Mouse (Mus musculus): ENCODE data around the gene Ptcd3. TPM values are rescaled to one million over a fixed set of nuclear protein-coding genes. Genes with fewer than 3 reads are reported as not detected.
A peak's percentile ranks its signal among the peaks of the same experiment; 100 is the strongest.

The Ptcd3 gene
- polyA plus RNA-seq (2012; rRNA removed) (49.9 and 62.4 TPM in 2 replicates), polyA plus RNA-seq (2014; fragmentation: Nextera tagmentation; extraction: Ambion mirVana) (91.0 and 97.6 TPM in 2 replicates)

GRCm38 (mm10) chr6:71908481-71909381 lies at the start of gene Ptcd3, which contains the start of gene Polr1a:
Gene Ptcd3 (minus strand): TSS chr6:71908750.
Gene Polr1a (plus strand): TSS chr6:71909053.
- Histone ChIP-seq H3K27me3 (ENCODE audit: control insufficient read depth, insufficient read depth, low read length) (no peaks in the 10 kb centered on the region), H3K4me3 (replicated peaks; ENCODE audit: low read length) (peak within 1 kb of the TSS; percentile 67), H3K9ac (ENCODE audit: low read depth, low read length, severe bottlenecking) (peak within 1 kb of the TSS; percentile 69), H3K27ac (replicated peaks; ENCODE audit: low read depth, low read length) (peak within 1 kb of the TSS; percentile 79), H3K9me3 (ENCODE audit: control insufficient read depth, low read length) (no peaks in the 10 kb centered on the region), H3K4me1 (ENCODE audit: control insufficient read depth, insufficient read depth, low read length) (peaks cover 4% of the 10 kb centered on the region; the same call in 1 of the 2 replicates), H3K4me2 (replicated peaks; ENCODE audit: low read depth, low read length, severe bottlenecking) (peak within 1 kb of the TSS; percentile 51), H3K36me3 (ENCODE audit: control insufficient read depth, insufficient read depth, low read length) (peaks cover 42% of the 10 kb centered on the region)
- ATAC-seq (ENCODE audit: low FRiP score, low read depth) (peak; percentile 94), DNase-seq (ENCODE audit: low spot score) (peak; percentile 91)
- under 1% methylated on average over 58 of the region's 58 CpGs for WGBS
- TF ChIP-seq POLR2A (IDR thresholded peaks at IDR 0.05; ENCODE audit: borderline replicate concordance, extremely low read depth, insufficient read depth, insufficient read length): peak; percentile 94; the same call in 1 of the 2 replicates

DNA sequence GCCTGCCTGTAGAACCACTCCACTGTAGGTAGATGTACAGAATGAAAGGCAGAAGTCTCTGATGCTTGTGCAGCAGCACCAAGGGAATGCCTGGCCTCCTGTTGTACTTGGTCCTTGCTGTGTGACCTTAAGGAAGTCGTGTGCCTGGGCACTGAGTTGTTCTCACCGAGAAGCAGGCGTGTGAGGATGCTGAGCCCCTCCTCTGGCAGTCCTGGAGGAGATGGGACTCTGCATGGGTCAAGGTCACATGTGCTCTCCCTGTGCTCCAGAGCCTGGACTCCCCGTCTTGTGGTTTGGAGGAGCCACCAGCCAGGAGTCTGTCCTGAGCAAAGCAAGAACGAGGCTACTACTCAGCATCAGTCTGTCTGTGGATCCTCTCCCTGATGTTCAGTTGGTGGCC lies 42.6 kb upstream of the Ptcd3 start:
- Histone ChIP-seq H3K9me3 (ENCODE audit: control insufficient read depth, low read length) (no peaks in the 10 kb centered on the region), H3K27ac (replicated peaks; ENCODE audit: low read depth, low read length) (no peak overlapping the region), H3K4me2 (replicated peaks; ENCODE audit: low read depth, low read length, severe bottlenecking) (no peak overlapping the region), H3K27me3 (ENCODE audit: control insufficient read depth, insufficient read depth, low read length) (no peaks in the 10 kb centered on the region), H3K4me3 (replicated peaks; ENCODE audit: low read length) (no peak overlapping the region), H3K4me1 (ENCODE audit: control insufficient read depth, insufficient read depth, low read length) (no peaks in the 10 kb centered on the region), H3K9ac (ENCODE audit: low read depth, low read length, severe bottlenecking) (no peak overlapping the region), H3K36me3 (ENCODE audit: control insufficient read depth, insufficient read depth, low read length) (peaks cover 77% of the 10 kb centered on the region)
- DNase-seq (ENCODE audit: low spot score): no peak
- ATAC-seq (ENCODE audit: low FRiP score, low read depth): no peak
- WGBS: 85% methylated on average over 5 of the region's 5 CpGs
- no peak for TF ChIP-seq POLR2A (IDR thresholded peaks at IDR 0.05; ENCODE audit: borderline replicate concordance, extremely low read depth, insufficient read depth, insufficient read length)

DNA sequence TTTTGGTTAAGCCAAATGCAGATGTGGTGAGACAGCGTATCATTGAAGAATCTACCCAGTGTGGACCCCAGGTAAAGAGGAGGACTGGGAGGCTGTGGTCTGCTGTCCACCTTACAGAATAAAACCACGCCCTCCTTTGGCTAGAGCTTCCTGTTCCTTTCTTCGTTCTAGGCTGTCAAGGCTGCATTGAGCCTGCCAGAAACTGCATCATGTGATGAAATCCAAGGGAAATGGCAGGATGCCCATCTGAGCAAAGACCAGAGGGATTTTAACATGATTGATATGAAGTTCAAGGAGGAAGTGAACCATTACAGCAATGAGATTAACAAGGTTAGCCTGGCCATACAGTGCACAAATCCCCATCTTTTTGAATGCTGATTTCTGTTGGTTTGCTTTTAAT lies 42.0 kb upstream of the Ptcd3 start:
- ATAC-seq (ENCODE audit: low FRiP score, low read depth) (no peak), DNase-seq (ENCODE audit: low spot score) (no peak)
- Histone ChIP-seq H3K36me3 (ENCODE audit: control insufficient read depth, insufficient read depth, low read length) (peaks cover 81% of the 10 kb centered on the region), H3K27ac (replicated peaks; ENCODE audit: low read depth, low read length) (no peak overlapping the region), H3K9ac (ENCODE audit: low read depth, low read length, severe bottlenecking) (no peak overlapping the region), H3K27me3 (ENCODE audit: control insufficient read depth, insufficient read depth, low read length) (no peaks in the 10 kb centered on the region), H3K4me1 (ENCODE audit: control insufficient read depth, insufficient read depth, low read length) (no peaks in the 10 kb centered on the region), H3K9me3 (ENCODE audit: control insufficient read depth, low read length) (no peaks in the 10 kb centered on the region), H3K4me3 (replicated peaks; ENCODE audit: low read length) (no peak overlapping the region), H3K4me2 (replicated peaks; ENCODE audit: low read depth, low read length, severe bottlenecking) (no peak overlapping the region)
- TF ChIP-seq POLR2A (IDR thresholded peaks at IDR 0.05; ENCODE audit: borderline replicate concordance, extremely low read depth, insufficient read depth, insufficient read length): no peak
- 83% methylated on average over 3 of the region's 3 CpGs for WGBS

GRCm38 (mm10) chr6:71949721-71950120 lies 41.2 kb upstream of the Ptcd3 start:
- Histone ChIP-seq H3K9ac (ENCODE audit: low read depth, low read length, severe bottlenecking) (no peak overlapping the region), H3K4me1 (ENCODE audit: control insufficient read depth, insufficient read depth, low read length) (no peaks in the 10 kb centered on the region), H3K4me3 (replicated peaks; ENCODE audit: low read length) (no peak overlapping the region), H3K27me3 (ENCODE audit: control insufficient read depth, insufficient read depth, low read length) (no peaks in the 10 kb centered on the region), H3K9me3 (ENCODE audit: control insufficient read depth, low read length) (no peaks in the 10 kb centered on the region), H3K27ac (replicated peaks; ENCODE audit: low read depth, low read length) (no peak overlapping the region), H3K4me2 (replicated peaks; ENCODE audit: low read depth, low read length, severe bottlenecking) (no peak overlapping the region), H3K36me3 (ENCODE audit: control insufficient read depth, insufficient read depth, low read length) (peaks cover 84% of the 10 kb centered on the region)
- 75% methylated on average over 3 of the region's 3 CpGs for WGBS
- DNase-seq (ENCODE audit: low spot score): no peak
- no peak for TF ChIP-seq POLR2A (IDR thresholded peaks at IDR 0.05; ENCODE audit: borderline replicate concordance, extremely low read depth, insufficient read depth, insufficient read length)
- ATAC-seq (ENCODE audit: low FRiP score, low read depth): no peak

DNA sequence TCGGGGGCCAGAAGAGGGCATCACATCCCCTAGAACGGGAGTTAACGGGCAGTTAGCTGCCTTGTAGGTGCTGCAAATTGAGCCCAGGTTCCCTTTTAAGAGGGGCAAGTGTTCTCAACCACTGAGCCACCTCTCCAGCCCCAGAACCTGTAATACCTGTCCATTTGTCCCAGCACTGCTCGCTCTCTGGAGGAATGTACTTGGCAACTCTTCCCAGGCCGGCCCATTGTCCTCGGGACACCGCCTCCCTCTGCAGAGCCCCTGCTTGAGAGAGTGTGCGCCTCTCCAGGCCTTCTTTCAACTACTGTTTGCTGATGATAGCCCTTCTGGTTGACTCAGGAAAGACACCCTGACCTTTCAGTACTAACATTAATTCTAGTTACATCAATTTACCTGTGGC lies 37.6 kb upstream of the Ptcd3 start:
- H3K4me3 ChIP-seq (replicated peaks; ENCODE audit: low read length): no peak overlapping the region
- WGBS: 93% methylated on average over 8 of the region's 8 CpGs
- no peak overlapping the region for H3K27ac ChIP-seq (replicated peaks; ENCODE audit: low read depth, low read length)
- DNase-seq (ENCODE audit: low spot score): no peak
- H3K9ac ChIP-seq (ENCODE audit: low read depth, low read length, severe bottlenecking): no peak overlapping the region
- H3K4me1 ChIP-seq (ENCODE audit: control insufficient read depth, insufficient read depth, low read length): no peaks in the 10 kb centered on the region
- H3K9me3 ChIP-seq (ENCODE audit: control insufficient read depth, low read length): no peaks in the 10 kb centered on the region
- no peak overlapping the region for H3K4me2 ChIP-seq (replicated peaks; ENCODE audit: low read depth, low read length, severe bottlenecking)
- ATAC-seq (ENCODE audit: low FRiP score, low read depth): no peak
- peaks cover 55% of the 10 kb centered on the region for H3K36me3 ChIP-seq (ENCODE audit: control insufficient read depth, insufficient read depth, low read length)
- TF ChIP-seq POLR2A (IDR thresholded peaks at IDR 0.05; ENCODE audit: borderline replicate concordance, extremely low read depth, insufficient read depth, insufficient read length): no peak
- no peaks in the 10 kb centered on the region for H3K27me3 ChIP-seq (ENCODE audit: control insufficient read depth, insufficient read depth, low read length)
